Mouse (Mus musculus): Measurements from ENCODE around the gene Zdhhc17.

Zdhhc17 gene

GRCm38 (mm10) chr10:110927491-110927890 lies 82.4 kb downstream of the Zdhhc17 start:
- intact Hi-C loops (cut with DNase I) = no loop called here

- intact Hi-C loops (cut with DNase I) = no loop called here
These were observed 87.3 kb downstream of the Zdhhc17 start for GRCm38 (mm10) chr10:110922612-110923011.

DNA sequence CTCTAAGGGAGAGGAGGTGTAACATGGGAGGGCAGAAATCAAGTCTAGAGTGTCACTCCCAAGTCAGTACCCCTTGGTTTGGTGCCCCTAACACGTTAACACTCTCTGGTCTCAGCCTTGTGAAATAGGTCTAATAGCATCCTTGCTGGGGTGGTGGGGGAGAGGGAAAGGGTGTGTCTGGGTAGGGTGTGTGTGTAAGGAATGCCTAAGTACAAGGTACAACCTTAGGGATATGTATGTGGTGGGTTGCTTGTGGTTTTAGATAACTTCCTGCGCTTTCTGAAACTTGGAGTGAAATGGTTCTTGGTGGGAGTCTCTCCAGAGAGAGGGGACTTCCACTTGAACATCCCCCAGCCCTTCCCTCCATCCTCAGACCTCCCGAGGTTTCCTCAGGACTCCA lies 88.0 kb downstream of the Zdhhc17 start:
- intact Hi-C loops (cut with DNase I) = no loop called here

DNA sequence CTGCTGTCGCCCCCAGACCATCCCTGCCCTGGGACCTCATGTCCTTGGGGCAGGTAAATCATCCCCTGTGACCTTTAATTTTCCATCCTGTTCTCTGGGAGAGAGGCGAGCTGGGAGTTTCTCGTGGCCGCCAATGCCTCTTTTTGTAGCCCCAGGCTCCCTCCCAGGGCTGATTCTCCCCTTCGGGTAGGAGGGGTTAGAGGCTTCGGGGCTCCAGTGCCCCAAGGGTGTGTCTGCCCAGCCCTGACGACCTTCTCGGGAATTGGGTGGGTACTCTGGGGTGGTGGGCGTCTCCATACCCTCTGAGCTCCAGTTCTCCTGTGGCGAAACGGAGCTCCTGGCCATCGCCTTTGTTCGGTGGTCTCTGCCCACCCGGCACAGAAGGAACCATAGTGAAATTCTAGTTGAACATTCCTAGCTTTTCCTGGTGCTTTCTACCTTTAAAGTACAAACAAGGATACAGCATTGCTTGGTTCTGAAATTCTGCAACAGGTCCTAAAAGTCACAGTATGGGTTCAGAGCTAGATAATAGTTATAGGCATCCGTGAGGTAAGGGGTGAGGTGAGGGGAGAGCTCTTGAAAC lies 89.5 kb downstream of the Zdhhc17 start:
- intact Hi-C loops (cut with DNase I) = no loop called here

DNA sequence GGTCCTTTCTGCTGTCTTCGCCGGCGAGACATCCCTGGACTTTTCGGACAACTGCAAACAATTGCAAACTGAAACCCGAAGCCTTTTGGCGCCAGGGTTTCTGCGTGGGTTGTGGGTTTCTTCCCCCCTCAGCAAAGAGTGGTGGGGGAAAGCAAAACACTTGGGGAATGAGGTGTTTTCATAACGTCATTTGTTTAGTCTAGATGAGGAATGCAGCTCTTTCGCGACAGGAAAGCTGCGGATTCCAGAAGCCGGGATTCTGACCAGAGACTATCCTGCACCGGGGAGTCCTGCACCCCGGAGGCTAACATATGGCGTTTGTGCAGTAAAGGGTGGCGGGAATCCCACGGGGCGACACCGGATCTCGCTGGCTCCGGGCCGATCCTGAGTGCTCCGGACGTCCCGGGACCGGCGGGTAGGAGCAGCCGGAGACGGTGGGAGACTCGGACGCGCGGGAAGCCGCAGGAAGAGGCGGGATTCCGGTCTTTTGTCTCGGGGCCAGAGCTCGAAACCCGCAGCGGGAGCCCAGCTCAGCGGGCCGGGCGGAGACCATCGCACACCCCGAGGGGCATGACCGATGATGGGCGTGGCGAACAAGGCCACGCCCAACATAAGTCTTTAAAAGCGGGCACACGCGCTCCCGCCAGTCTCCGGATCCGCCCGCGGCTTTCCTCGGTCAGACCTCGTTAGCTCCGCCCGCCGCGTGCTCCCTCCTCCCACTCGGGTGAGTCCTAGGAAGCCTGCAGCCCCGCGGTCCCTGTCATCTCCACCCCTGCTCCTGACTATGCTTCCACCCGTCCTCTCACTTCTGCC lies 90.2 kb downstream of the Zdhhc17 start, which contains the start of gene Csrp2:
Gene Csrp2 (plus strand): TSS at position 259 of the 813 bp plus-strand sequence.
- intact Hi-C loops (cut with DNase I) = loop anchor here (5.0 kb wide), 1 partner anchor 33 kb away; no protein-coding TSS in a partner anchor

- intact Hi-C loops (cut with DNase I) = loop anchor here (5.0 kb wide), 1 partner anchor 34 kb away; no protein-coding TSS in a partner anchor
These were observed 91.2 kb downstream of the Zdhhc17 start for GRCm38 (mm10) chr10:110918414-110919391.

GRCm38 (mm10) chr10:110917521-110917920 lies 92.4 kb downstream of the Zdhhc17 start:
- intact Hi-C loops (cut with DNase I) = loop anchor here (5.0 kb wide), 1 partner anchor 35 kb away; no protein-coding TSS in a partner anchor

- intact Hi-C loops (cut with DNase I) = loop anchor here (5.0 kb wide), 1 partner anchor 35 kb away; no protein-coding TSS in a partner anchor
These were observed 93.1 kb downstream of the Zdhhc17 start for GRCm38 (mm10) chr10:110916666-110917344.

GRCm38 (mm10) chr10:110903862-110904261 lies 106.1 kb downstream of the Zdhhc17 start:
- intact Hi-C loops (cut with DNase I) = no loop called here

DNA sequence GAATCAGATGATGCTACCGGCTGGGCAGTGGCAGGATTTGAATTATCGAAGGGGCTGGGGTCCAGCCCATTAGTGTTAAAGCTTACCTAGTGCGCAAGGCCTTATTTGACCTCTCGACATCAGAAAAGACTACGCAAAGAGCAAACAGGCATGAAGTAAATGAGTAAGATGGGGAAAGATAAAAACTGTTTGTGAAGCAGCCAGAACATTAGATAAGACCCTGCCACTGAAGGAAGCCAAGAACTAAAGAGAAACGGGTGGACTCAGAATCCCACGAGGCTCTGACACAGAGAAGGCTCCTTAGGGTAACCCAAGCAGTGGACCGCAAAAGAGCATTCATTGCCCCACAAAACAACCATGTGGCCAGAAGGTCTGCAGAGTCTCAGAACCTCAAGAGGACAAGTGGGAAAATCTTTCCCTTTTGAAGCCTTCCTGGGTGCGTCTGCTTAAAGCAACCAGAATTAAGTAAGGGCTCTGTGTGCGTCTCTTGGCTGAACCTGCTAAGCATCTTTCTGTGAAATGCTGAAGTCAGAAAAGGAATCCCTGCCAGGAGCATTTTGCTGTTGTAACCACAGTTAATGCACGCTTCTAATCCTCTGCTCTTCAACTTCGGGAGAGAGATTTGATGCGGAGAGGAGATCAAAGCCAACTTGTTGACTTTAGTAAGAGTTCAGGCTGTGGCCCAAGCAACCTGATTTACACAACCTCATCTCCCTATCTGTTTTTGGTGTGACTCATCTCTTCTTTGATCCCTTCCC lies 110.0 kb downstream of the Zdhhc17 start:
- intact Hi-C loops (cut with DNase I) = no loop called here
